Mouse (Mus musculus) 416B (cell line): Measurements from ENCODE around the gene Ntmt1.

ENCODE experiments used
- DNase-seq: peaks from one replicate; pipeline ENCODE4 v3.0.0; 2011; ENCODE audit warnings: low read depth

The Ntmt1 gene

GRCm38 (mm10) chr2:30807648-30808295, at the start of gene Ntmt1:
TSS of gene Ntmt1 (plus strand) at chr2:30807826.
- peak; percentile 100 for DNase-seq

GRCm38 (mm10) chr2:30758341-30759087, 49.1 kb upstream of the Ntmt1 start:
- DNase-seq: peak; percentile 74

GRCm38 (mm10) chr2:30759088-30759374, 48.6 kb upstream of the Ntmt1 start:
- DNase-seq: no peak

- no peak for DNase-seq
These were observed 48.2 kb upstream of the Ntmt1 start for GRCm38 (mm10) chr2:30759442-30759841.

GRCm38 (mm10) chr2:30759858-30760547, 47.6 kb upstream of the Ntmt1 start:
- DNase-seq: no peak

GRCm38 (mm10) chr2:30760706-30761105, 46.9 kb upstream of the Ntmt1 start:
- DNase-seq: no peak

GRCm38 (mm10) chr2:30766446-30766845, 41.2 kb upstream of the Ntmt1 start:
- no peak for DNase-seq

GRCm38 (mm10) chr2:30767626-30768240, 39.9 kb upstream of the Ntmt1 start:
- DNase-seq: no peak

- no peak for DNase-seq
These were observed 39.1 kb upstream of the Ntmt1 start for GRCm38 (mm10) chr2:30768529-30768928.

- peak; percentile 83 for DNase-seq
These were observed 38.4 kb upstream of the Ntmt1 start for GRCm38 (mm10) chr2:30769187-30769586.

GRCm38 (mm10) chr2:30771368-30771805, 36.2 kb upstream of the Ntmt1 start:
- no peak for DNase-seq

- DNase-seq: peak; percentile 88
These were observed 35.7 kb upstream of the Ntmt1 start for GRCm38 (mm10) chr2:30771806-30772460.

GRCm38 (mm10) chr2:30772581-30773312, 34.9 kb upstream of the Ntmt1 start:
- peak; percentile 91 for DNase-seq

- DNase-seq: no peak
These were observed 34.2 kb upstream of the Ntmt1 start for GRCm38 (mm10) chr2:30773313-30774005.

GRCm38 (mm10) chr2:30775955-30776354, 31.7 kb upstream of the Ntmt1 start:
- DNase-seq: peak; percentile 48

GRCm38 (mm10) chr2:30777266-30777665, 30.4 kb upstream of the Ntmt1 start:
- DNase-seq: no peak

- no peak for DNase-seq
These were observed 29.4 kb upstream of the Ntmt1 start for GRCm38 (mm10) chr2:30778235-30778634.

- DNase-seq: no peak
These were observed 28.4 kb upstream of the Ntmt1 start for GRCm38 (mm10) chr2:30779241-30779640.

GRCm38 (mm10) chr2:30782312-30783290, 25.0 kb upstream of the Ntmt1 start:
- no peak for DNase-seq

GRCm38 (mm10) chr2:30783346-30783745, 24.3 kb upstream of the Ntmt1 start:
- DNase-seq: peak; percentile 83
